Mouse (Mus musculus) T-cell, adult 2 months (primary cell): ENCODE results near the gene Hexdc.

ENCODE experiments used
- DNase-seq: peaks from one replicate; pipeline ENCODE4 v3.0.0; 2022; ENCODE audit warnings: low spot score

Hexdc gene

GRCm38 (mm10) chr11:121228129-121229017 lies 24.1 kb downstream of the Hexdc start:
- DNase-seq = no peak

GRCm38 (mm10) chr11:121229018-121229439 lies 24.8 kb downstream of the Hexdc start, which contains the start of gene Cybc1:
Gene Cybc1 (minus strand): TSS chr11:121229322.
- peak; percentile 90 for DNase-seq

DNA sequence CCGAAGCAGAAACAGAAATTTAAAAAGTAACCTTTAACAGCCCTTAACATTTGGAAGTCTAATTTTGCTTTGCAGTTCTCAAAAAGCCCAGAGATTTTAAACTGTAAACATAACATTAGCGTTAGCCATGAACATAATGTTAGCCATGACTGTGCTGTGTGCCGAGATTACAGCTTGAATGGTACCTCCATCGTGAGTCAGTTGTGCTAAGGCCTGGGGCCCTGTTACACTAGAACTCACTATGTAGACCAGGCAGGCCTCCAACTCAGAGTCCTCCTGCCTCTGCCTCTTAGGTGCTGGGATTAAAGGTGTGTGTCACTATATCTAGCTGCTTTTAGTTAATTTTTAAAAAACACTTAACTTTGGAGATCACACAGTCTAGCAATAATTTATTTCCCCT lies 27.0 kb downstream of the Hexdc start:
- DNase-seq = no peak

GRCm38 (mm10) chr11:121231628-121232291 lies 27.5 kb downstream of the Hexdc start:
- DNase-seq = no peak

GRCm38 (mm10) chr11:121232706-121233105 lies 28.5 kb downstream of the Hexdc start:
- DNase-seq = no peak

DNA sequence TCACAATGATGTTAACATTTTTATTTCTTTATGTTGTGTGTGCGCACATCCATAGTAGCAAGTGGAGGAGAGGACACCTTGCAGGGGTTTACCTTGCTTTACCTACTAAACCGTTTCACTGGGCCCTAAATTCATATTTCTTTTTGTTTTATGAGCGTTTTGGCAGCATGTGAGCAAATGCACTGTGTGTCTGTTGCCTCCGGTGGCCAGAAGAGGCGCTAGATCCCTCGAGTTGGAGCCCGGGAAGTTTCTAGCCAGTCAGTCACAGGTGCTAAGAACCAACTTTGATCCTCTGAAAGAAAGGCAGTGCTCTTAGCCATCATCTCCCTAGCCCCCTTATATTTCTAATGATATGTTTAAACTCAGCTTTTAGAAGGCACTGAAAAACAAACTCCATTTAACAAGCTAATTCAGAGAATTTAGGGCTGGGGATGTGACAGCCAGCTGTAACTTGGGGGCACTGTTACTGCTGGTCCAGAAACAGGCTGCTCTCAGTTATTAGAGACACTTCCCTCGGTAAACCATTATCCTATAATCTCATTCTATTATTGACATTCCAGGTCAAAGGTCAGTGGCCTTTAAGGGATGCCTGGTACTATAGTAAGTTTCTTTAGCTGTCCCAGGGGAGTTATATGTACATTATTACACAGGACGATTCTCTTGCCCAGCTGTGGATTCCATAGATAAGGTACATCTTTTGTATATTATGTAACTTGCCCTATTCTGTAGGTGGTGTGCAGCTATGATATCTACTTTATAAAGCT lies 31.4 kb downstream of the Hexdc start:
- DNase-seq = peak; percentile 54

DNA sequence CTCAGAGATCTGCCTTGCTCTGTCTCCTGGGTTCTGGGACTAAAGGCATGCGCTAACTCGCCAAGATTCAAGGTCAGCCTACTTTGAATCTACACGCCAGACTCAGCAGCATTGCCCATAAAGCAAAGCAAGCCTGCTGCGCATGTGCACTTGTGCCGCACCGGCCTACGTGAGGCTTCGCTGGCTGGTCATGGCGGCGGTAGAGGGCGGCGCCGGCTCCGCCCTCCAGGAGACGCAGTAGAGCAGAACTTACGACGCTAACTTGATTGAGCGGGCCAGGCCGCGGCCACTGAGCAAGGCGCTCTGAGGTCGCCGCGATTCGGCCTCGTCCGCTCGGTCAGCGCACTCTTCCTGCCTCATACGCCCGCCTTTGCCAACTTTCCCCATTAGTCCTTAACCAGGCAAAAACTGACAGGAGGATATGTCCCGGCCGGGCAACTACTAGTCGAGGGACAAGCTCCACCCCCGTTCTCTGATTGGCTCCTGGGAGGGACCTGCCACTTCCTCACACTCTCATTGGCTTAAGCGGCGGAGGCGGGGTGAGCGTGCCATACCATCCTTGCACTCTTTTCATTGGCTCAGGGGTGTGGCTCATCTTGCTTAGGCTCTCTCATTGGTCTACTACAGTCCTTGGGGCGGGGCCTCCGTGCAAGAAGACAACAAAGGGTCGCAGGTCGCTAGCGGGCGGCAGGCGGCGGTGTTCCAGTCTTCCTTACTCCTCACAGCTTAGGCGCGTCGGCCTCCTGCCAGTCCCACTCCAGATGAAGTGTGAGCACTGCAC lies 32.5 kb downstream of the Hexdc start, which contains the start of gene Narf:
Gene Narf, plus strand, starts transcription at position 690 of the 781 bp plus-strand sequence.
- peak; percentile 99 for DNase-seq

DNA sequence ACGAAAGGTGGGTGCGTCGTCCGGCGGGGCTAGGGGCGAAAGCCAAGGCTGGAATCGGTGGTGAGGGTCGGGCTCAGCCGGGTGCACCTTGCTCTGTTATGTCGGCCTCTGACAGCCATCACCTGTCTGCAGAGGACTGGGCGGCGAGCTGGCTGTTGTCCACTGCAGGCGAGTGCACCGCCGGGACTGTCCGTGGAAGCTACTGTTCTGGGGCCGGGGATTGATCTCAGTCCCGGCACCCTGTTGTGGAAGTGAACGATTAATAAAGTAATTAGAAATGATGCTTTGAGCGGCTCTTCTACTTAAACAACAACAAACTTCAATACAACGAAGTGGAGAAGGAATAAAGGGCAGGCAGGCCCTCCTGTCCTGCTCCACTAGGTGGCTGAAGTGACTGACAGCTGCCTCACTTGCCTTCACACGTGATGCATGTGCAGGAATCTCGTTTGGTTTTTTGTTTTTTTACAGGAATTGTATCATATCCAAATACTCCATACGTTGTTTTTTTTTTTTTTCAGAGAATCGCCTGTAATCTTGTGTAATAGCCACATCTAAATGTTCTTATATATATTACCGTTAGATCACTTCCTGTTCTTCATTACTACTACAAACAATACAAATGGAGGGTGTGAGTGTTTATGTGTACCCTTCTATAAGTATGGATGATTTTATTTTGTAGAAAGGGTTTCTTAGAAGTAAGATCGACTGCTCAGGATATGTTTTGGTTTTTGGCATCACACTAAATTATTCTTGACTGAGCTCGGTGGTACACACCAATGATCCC lies 33.3 kb downstream of the Hexdc start:
- DNase-seq = peak; percentile 50

GRCm38 (mm10) chr11:121239669-121240068 lies 35.4 kb downstream of the Hexdc start:
- no peak for DNase-seq

GRCm38 (mm10) chr11:121250196-121250595 lies 46.0 kb downstream of the Hexdc start:
- no peak for DNase-seq

GRCm38 (mm10) chr11:121259160-121260100 lies 55.2 kb downstream of the Hexdc start, which contains the start of gene Foxk2:
Gene Foxk2 (plus strand): TSS chr11:121259990.
- DNase-seq = peak; percentile 89

DNA sequence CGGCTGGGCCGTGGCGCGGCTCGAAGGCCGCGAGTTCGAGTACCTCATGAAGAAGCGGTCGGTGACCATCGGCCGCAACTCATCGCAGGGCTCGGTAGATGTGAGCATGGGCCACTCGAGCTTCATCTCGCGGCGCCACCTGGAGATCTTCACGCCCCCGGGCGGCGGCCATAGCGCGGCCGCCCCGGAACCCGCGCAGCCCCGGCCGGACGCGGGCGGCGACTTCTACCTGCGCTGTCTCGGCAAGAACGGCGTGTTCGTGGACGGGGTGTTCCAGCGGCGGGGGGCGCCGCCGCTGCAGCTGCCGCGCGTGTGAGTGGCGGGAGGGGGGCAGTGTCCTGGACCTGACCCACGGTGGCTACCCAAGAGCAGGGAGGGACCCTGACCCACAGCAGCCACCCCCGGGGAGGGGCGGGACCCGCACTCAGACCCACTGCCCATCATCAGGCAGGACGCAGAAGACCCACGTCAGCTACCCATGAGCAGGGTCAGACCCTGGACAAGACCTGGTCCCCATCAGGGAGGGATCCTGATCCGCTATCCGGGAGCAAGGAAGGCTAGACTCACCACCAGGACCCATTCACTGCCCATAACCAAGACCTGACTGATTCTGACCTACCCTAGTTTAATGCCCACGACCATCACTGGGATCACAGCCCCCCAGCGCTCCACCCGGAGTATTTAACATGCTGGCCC lies 56.1 kb downstream of the Hexdc start:
- DNase-seq = peak; percentile 32

DNA sequence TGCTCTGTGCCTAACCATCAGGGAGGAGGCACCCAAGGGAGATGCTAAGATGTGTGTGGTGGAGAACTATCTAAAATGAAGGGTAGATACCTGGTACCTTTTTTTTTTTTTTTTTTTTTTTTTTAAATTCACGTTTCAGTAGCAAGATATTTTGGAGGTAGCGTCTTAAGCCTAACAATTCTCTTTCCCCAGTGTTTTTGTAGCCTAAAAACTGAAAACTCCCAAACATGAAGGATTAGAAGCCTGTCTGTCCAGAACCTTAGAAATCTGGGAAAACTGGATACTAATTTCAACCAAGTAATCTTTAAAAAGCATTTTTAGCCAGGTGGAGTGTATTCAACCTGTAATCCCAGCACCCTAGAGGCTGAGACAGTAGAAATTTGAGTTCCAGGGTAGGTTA lies 56.8 kb downstream of the Hexdc start:
- DNase-seq = no peak
